Mouse (Mus musculus) forebrain, embryonic 11.5 days (tissue): ENCODE measurements around the gene Atp5g1. TPM values are rescaled to one million over a fixed set of nuclear protein-coding genes. Genes with fewer than 3 reads are reported as not detected.

Experiments
- ATAC-seq: fragments of 200-750 bp; cut with Nextera tagmentation; replicated peaks from 2 replicates; pipeline ENCODE4 v1.8.0; 2017; ENCODE audit warnings: moderate TSS enrichment; ENCODE audit not compliant: low FRiP score
- DNase-seq: peaks from one replicate; pipeline ENCODE4 v3.0.0-alpha.2; 2017; ENCODE audit warnings: low spot score
- H3K27ac ChIP-seq: fragments of 300-500 bp; sonication (generic); 2 replicates; pipeline ENCODE4 v1.5.1; 2014; ENCODE audit warnings: low read depth, low read length
- H3K27me3 ChIP-seq: fragments of 300-500 bp; sonication (generic); 2 replicates; pipeline ENCODE4 v1.6.1; 2014; ENCODE audit warnings: mild to moderate bottlenecking, low read length, mixed read lengths; ENCODE audit not compliant: control insufficient read depth, insufficient read depth
- H3K36me3 ChIP-seq: fragments of 300-500 bp; sonication (generic); 2 replicates; pipeline ENCODE4 v1.6.1; 2014; ENCODE audit warnings: mild to moderate bottlenecking, low read length, moderate library complexity, mixed read lengths; ENCODE audit not compliant: control insufficient read depth, insufficient read depth
- H3K4me1 ChIP-seq: fragments of 300-500 bp; sonication (generic); replicated peaks from 2 replicates; pipeline ENCODE4 v1.6.1; 2014; ENCODE audit warnings: low read length, mixed read lengths; ENCODE audit not compliant: control insufficient read depth, insufficient read depth
- H3K4me2 ChIP-seq: fragments of 300-500 bp; sonication (generic); 2 replicates; pipeline ENCODE4 v1.6.1; 2014; ENCODE audit warnings: low read depth, mild to moderate bottlenecking, low read length, moderate library complexity, mixed read lengths; ENCODE audit not compliant: severe bottlenecking
- H3K4me3 ChIP-seq: fragments of 300-500 bp; sonication (generic); 2 replicates; pipeline ENCODE4 v1.5.1; 2014; ENCODE audit warnings: low read depth, low read length
- H3K9ac ChIP-seq: fragments of 300-500 bp; sonication (generic); 2 replicates; pipeline ENCODE4 v1.6.1; 2014; ENCODE audit warnings: low read length
- H3K9me3 ChIP-seq: fragments of 300-500 bp; sonication (generic); 2 replicates; pipeline ENCODE4 v1.6.1; 2016; ENCODE audit warnings: low read length, mixed read lengths; ENCODE audit not compliant: control insufficient read depth
- WGBS: fragments of 180-500 bp; shearing (Covaris S2); extraction: QIAGEN DNeasy Blood & Tissue Kit; methylation state at CpG from one replicate; pipeline ENCODE4 v1.1.7; 2014; 5-methylcytosine and 5-hydroxymethylcytosine counted together
- polyA plus RNA-seq: library from polyadenylated mRNA; unstranded; fragments of >200 nt; fragmentation: Nextera tagmentation; extraction: Ambion mirVana; gene quantifications from 2 replicates; pipeline ENCODE4 v1.2.1, GENCODE M21; 2014

The Atp5g1 gene
- polyA plus RNA-seq, 1 experiment from 2014 or later = 440 TPM

DNA sequence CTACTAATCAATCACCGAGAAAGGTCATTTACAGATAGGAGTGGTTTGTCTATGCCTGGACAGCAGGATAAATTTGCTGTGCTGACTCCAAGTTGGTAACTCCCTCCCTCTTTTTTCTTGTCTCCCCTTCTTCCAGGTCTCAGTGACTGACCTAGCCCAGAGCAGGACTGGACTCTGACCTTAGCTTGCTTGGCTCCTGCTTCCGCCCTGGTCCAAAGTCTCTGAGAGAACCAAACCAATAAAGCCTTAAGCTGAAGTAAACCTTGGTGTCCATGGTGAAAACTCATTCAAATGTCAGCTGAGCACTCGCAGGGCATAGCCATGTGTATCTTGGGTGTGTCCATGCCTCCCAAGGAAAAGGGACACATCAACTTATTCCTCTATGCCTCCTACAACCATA, 44.9 kb downstream of the Atp5g1 start:
- Histone ChIP-seq H3K27me3 (no peaks in the 10 kb centered on the region), H3K9ac (no peak overlapping the region), H3K27ac (no peak overlapping the region), H3K4me3 (no peak overlapping the region), H3K9me3 (no peaks in the 10 kb centered on the region), H3K4me2 (no peak overlapping the region), H3K4me1 (peaks cover 5% of the 10 kb centered on the region; the same call in 1 of the 2 replicates), H3K36me3 (no peaks in the 10 kb centered on the region)
- DNase-seq (no peak), ATAC-seq (no peak)
- WGBS = 87% methylated on average over 3 of the region's 3 CpGs

DNA sequence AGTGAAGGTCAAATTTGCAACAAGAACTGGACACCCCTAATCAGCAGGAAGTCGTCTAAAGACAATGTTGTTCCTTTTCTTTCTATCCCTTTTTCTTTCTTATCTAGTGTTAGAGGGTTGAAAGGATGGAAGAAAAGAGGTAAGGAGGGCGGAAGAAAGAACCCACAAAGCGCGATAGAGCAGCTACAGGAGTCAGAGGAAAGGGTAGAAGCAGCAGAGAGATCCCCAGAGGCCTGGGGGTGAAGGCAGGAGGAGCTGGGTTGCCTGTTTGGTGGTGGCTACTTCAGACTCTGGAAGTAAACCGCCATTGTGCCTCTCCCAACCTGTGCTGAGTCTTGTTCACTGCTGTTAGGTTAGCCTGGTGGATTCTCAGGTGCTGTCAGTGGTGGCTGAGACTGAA, 47.3 kb downstream of the Atp5g1 start:
- WGBS = 65% methylated on average over 5 of the region's 5 CpGs
- Histone ChIP-seq H3K4me1 (no peaks in the 10 kb centered on the region), H3K9ac (no peak overlapping the region), H3K27ac (no peak overlapping the region), H3K4me3 (no peak overlapping the region), H3K27me3 (no peaks in the 10 kb centered on the region), H3K9me3 (no peaks in the 10 kb centered on the region), H3K4me2 (no peak overlapping the region), H3K36me3 (no peaks in the 10 kb centered on the region)
- DNase-seq (no peak), ATAC-seq (no peak)

DNA sequence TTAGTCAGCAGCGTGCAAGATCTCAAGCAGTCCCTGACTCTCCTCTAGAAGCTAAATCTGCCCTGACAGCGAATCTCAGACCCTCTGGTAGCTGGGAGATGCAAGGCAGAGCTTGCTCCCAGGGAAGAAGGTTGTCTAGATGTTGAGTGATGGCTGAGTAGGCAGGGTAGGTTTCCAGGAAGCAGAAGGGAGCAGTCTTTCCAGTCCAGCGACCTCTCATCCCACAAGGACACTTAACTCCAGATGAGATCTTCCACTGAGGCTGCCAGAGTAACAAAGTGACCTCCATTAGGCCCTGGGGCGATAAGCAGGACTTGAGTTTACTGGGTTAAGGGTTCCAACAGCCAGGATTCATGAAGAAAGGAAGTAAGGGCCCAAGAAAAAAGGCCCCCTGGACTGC, 54.8 kb downstream of the Atp5g1 start:
- no peaks in the 10 kb centered on the region for H3K36me3 ChIP-seq
- no peak for ATAC-seq
- H3K4me1 ChIP-seq = no peaks in the 10 kb centered on the region; the same call in 1 of the 2 replicates
- H3K4me3 ChIP-seq = no peak overlapping the region
- H3K9ac ChIP-seq = no peak overlapping the region
- 72% methylated on average over 4 of the region's 4 CpGs for WGBS
- no peaks in the 10 kb centered on the region for H3K9me3 ChIP-seq
- no peak overlapping the region for H3K4me2 ChIP-seq
- no peak for DNase-seq
- no peak overlapping the region for H3K27ac ChIP-seq
- no peaks in the 10 kb centered on the region for H3K27me3 ChIP-seq

Other genes starting within 250 kb of the Atp5g1 start
- 3.5 and 5.1 TPM in 2 replicates for gene Gngt2, start 238.5 kb downstream of the Atp5g1 start, polyA plus RNA-seq
- gene Abi3, start 233.2 kb downstream of the Atp5g1 start, polyA plus RNA-seq = 0.97 and 1.1 TPM in 2 replicates
- 0.25 TPM in 1 of 2 replicates, not detected in the other for gene B4galnt2, start 160.8 kb downstream of the Atp5g1 start, polyA plus RNA-seq
- 109 and 114 TPM in 2 replicates for gene Igf2bp1, start 69.7 kb downstream of the Atp5g1 start, polyA plus RNA-seq
- gene Gip, start 51.1 kb downstream of the Atp5g1 start, polyA plus RNA-seq = not detected in 2 replicates
- 39.4 and 41.4 TPM in 2 replicates for gene Snf8, start 40.8 kb downstream of the Atp5g1 start, polyA plus RNA-seq
- 22.8 and 26.1 TPM in 2 replicates for gene Ube2z, start 10.3 kb downstream of the Atp5g1 start, polyA plus RNA-seq
- not detected in 2 replicates for gene Calcoco2, start 36.3 kb upstream of the Atp5g1 start, polyA plus RNA-seq
- not detected in 2 replicates for gene Ttll6, start 58.1 kb upstream of the Atp5g1 start, polyA plus RNA-seq
- not detected in 2 replicates for gene Hoxb13, start 118.6 kb upstream of the Atp5g1 start, polyA plus RNA-seq
- gene Hoxb9, start 195.8 kb upstream of the Atp5g1 start, polyA plus RNA-seq = not detected in 2 replicates
- gene Hoxb8, start 206.2 kb upstream of the Atp5g1 start, polyA plus RNA-seq = not detected in 2 replicates
- gene Hoxb7, start 211.0 kb upstream of the Atp5g1 start, polyA plus RNA-seq = 0.21 TPM in 1 of 2 replicates, not detected in the other
- gene Hoxb6, start 216.8 kb upstream of the Atp5g1 start, polyA plus RNA-seq = not detected in 2 replicates
- gene Hoxb5, start 227.7 kb upstream of the Atp5g1 start, polyA plus RNA-seq = 0.21 TPM in 1 of 2 replicates, not detected in the other
- not detected in 2 replicates for gene Hoxb4, start 242.6 kb upstream of the Atp5g1 start, polyA plus RNA-seq
- not detected in 2 replicates for gene Hoxb3, start 247.7 kb upstream of the Atp5g1 start, polyA plus RNA-seq